Mouse (Mus musculus): ENCODE results near the gene Dip2c.

- TF ChIP-seq MAFK (IDR thresholded peaks at IDR 0.05; ENCODE audit: insufficient read depth, low read depth, low read length) (no peak), CHD2 (IDR thresholded peaks at IDR 0.05; ENCODE audit: low read depth, low read length) (no peak), ZC3H11A (IDR thresholded peaks at IDR 0.05; ENCODE audit: borderline replicate concordance, low read depth, low read length) (no peak), ZNF384 (IDR thresholded peaks at IDR 0.05; ENCODE audit: low read depth, low read length) (no peak)
These were observed 188.1 kb downstream of the Dip2c start for GRCm38 (mm10) chr13:9464457-9464856.

All from ES-E14 (cell line).